Mouse (Mus musculus): ENCODE results near the gene Nr2c2ap.

- TF ChIP-seq GATA1 (IDR thresholded peaks at IDR 0.05; ENCODE audit: low read length) (no peak), TAL1 (IDR thresholded peaks at IDR 0.05; ENCODE audit: low read length) (no peak)
Observed at GRCm38 (mm10) chr8:70124992-70125391, 6.1 kb upstream of the Nr2c2ap start.

All from erythroblast, embryonic 14.5 days (primary cell).